Mouse (Mus musculus) T-helper 1 cell (primary cell): ENCODE measurements around the gene Pdzd7.

ENCODE experiments used
- in situ Hi-C: fragments of 300-600 bp; cut with MboI, MseI; formaldehyde crosslinking; loops from one replicate; pipeline ENCODE4 v1.15.1; 2025; ENCODE audit warnings: high pct_unique_total_duplicates

Gene Pdzd7

DNA sequence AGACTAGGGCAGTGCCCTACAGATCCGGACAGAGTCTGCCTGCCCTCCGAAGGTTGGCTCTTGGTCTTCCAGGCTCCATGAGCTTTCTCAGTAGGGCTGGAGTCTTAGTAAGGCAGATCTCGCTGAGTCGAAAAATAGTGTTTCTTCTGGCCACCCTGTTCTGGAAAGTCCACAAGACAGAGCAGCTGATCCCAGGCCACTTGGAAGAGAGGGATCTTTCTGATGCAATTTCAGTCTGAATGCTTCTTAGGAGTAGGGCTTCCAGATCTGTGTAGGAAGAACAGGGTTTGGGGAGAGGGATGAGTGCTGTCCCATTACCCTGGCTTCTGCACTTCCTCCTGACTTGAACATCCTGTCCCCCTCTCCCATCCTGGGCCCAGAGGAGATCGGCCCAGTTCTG lies at the start of gene Pdzd7:
Gene Pdzd7, minus strand, starts transcription at position 67 of the 400 bp plus-strand sequence.
- in situ Hi-C loops = loop anchor here (5.0 kb wide), 1 partner anchor 38 kb away; the partner anchor contains the start of genes Mrpl43 and Twnk

DNA sequence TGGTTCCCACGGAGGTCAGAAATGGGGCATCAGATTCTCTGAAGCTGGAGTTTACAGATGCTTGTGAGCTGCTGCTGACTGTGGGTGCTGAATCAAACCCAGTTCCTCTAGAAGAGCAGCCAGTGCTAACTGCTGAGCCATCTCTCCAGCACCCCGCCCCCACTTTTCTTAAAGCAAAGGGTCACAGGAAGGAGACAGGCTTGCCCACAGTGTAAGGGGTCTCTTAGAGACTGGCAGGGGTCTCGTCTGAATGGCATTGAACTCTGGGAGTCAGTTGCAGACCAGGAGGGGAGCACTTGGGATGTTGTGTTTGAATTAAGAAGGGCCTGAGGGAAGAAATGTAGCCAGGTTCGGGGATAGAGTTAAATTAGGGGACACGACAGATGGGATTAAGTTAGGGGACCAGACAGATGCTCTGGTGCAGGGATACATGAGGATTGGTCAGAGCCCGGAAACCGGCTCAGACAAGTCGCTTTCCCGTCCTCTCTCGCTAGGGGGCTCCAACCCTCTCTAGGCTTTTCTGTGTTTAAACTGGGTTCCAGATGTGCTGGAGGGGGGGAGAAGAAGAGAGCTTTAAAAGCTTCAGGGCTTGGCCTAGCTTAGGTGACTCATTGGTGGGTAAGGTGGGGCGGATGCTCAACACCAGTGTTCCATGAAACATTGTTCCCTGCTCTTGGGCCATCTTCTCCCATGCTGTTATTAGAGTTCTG lies 36.5 kb upstream of the Pdzd7 start:
- in situ Hi-C loops = no loop called here

DNA sequence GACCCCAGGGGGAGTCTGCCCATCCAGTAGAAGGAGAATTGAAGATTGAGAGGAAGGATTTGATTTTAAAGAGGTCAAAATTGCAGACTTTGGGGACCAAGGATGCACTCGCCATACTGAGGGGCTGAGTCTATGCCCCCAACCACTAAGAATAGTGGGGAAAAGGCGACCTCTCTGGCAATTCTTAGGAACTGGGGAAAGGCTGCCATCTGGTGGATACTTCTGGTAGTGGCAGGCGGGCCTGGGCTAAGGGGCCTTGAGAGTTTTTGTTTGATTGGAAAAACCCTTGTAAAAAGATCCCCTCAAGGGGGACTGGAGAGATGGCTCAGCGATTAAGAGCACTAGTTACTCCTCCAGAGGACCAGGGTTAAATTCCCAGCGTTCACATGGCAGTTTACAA lies 35.8 kb upstream of the Pdzd7 start:
- in situ Hi-C loops = no loop called here

DNA sequence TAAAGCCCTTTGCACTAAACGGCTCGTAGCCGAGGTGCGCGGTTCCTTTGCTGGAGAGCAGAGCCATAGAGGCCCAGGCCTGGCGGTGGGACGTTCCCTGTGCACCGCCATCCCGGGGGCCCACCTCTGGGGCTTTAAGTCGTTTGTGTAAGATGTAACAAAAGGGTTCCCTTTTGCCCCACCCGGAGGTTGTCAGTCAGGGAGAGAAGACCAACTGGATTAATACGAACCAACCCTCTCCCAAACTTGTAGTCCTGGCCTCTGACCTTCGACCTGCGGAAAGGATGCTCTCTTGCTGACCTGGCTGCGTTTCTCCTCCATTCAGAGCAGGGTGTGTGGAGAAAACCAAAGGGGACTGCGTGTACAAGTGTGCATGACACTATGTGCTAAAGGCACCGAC lies 35.2 kb upstream of the Pdzd7 start:
- in situ Hi-C loops = no loop called here

DNA sequence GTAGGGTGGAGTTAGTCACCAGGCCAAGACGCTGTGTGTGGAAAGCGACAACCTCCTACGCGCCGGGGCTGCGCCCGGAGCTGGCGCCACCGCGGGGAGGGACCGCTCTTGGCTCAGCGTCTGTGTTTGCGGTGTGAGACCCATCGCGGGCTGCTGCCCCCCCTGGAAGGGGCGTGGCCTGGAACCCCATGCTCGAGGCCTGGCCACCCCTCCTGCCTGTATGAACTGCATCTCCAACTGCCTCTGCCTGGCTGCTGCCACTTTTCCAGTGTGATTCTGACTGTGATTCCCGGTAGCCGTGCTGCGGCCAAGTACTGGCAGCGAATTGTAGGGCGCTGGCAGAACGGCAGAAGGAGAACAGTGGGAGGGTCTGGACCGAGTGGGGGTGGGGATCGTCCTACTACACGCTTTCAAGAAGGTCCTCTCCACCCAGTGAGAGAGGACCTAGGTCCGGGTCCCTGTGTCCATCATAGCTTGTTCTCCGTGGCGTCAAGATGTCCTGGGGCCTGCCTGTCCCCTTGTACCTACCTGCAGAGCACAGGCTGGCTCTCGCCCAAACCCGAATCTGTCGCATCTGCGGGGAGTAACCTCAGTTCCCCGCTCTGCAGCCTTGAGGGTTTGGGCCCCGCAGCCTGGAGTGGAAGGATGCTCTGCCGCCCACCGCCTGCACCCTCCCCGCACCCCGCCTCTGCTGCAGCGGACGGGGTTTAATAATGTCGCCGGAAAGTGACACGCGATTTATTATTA lies 34.4 kb upstream of the Pdzd7 start:
- in situ Hi-C loops = loop anchor here (10.0 kb wide), 1 partner anchor 1395 kb away; the partner anchor contains the start of gene Entpd7

DNA sequence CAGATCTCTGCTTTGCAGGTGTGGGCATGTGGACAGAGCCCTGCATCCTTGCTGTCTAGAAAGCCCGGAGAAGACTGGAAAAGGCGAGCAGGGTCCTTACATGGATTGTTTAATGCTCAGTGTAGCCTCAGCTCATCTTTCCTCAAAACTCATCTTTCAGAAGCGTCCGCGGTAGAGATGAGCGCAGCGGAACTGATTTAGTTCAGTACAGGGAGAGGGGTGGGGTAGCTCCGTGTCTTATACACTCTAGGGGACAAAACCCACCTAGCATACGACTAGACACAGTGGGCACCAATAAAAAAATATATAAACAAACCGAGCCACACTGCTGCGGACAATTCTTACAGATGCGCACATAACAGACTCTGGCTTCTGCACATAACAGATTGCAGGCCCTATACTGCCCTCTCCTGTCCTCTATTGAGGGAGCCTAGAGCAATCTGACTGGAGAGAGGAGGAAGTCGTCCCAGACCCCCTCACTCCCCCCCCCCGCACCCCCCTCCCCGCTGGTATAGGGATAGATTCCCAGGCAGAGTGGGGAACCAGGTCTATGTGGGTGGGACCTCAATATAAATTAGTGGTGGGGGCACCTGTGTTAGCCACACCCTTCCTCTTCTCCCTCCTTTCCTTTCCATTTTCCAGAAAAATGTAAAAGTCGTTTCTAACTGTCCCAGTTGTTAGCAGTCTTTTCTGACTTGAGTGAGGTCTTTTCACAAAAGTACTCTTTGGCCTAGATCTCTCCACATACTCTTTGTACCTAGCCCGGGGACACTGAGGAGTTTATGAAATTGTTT lies 33.7 kb upstream of the Pdzd7 start:
- in situ Hi-C loops = loop anchor here (10.0 kb wide), 1 partner anchor 1394 kb away; the partner anchor contains the start of gene Entpd7

DNA sequence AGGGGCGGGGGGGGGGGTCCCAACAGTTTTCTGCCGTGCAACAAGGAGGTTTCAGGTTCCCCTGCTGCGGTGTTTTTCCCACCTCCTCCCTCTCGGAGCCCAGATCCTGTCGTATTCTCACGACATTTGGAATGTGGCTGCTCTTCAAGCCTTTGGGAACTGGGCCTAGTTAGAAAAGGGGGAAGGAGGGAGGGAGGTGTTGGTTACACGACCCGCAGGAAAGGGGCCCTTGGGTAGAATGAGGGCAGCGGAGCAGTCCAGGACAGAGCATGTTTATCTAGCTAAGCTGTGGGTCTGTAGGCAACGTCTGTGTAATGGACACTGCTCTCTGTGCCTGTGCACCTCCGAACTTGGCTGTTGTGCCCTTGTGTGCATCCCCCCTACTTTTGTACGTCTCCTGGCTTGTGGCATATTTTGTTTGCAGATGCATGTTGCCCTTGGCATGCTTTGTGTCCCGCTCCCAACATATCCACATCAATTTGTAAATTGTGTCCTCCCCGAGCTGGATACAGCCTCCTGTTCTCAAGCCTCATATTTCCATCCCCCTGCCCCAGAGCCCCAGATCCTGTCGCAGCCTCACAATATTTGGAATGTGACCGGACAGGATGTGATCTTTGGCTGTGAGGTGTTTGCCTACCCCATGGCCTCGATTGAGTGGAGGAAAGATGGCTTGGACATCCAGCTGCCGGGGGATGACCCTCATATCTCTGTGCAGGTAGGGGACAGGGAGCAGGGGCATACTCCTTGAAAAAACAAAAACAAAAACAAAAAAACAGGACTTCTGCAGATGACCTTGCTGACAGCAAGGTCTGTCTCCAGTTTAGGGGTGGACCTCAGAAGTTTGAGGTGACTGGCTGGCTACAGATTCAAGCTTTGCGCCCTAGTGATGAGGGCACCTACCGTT lies 32.5 kb upstream of the Pdzd7 start:
- in situ Hi-C loops = loop anchor here (10.0 kb wide), 1 partner anchor 1393 kb away; the partner anchor contains the start of gene Entpd7

DNA sequence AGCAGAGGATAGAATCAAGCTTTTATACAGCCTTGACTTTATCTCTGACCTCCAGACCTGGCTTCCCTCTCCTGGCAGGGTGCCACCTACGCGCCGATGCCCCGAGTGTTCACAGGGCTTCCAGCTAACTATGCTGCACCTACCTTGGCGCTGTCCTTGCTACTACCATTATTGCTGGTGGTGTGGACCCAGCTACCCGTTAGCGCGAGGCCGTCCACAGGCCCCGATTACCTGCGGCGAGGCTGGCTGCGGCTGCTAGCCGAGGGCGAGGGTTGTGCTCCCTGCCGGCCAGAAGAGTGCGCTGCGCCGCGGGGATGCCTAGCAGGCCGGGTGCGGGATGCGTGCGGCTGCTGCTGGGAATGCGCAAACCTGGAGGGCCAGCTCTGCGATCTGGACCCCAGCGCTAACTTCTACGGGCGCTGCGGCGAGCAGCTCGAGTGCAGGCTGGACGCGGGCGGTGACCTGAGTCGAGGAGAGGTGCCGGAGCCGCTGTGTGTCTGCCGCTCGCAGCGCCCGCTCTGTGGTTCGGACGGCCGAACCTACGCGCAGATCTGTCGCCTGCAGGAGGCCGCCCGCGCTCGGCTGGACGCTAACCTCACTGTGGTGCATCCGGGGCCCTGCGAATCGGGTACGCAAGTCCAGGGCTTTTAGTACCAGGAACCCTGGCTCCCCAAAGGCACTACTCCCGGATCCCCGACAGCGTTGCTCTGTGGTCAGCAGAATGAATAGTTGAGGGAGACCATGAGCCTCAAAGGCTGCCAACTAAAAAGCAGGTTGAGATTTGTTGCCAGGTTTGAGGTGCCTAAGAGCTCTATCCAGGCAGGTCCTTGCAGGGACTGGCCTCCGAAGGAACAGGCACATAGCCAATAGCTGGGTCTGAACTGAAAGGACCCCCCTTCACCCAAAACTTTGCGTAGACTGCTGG lies 31.3 kb upstream of the Pdzd7 start:
- in situ Hi-C loops = loop anchor here (10.0 kb wide), 1 partner anchor 1392 kb away; the partner anchor contains the start of gene Entpd7

DNA sequence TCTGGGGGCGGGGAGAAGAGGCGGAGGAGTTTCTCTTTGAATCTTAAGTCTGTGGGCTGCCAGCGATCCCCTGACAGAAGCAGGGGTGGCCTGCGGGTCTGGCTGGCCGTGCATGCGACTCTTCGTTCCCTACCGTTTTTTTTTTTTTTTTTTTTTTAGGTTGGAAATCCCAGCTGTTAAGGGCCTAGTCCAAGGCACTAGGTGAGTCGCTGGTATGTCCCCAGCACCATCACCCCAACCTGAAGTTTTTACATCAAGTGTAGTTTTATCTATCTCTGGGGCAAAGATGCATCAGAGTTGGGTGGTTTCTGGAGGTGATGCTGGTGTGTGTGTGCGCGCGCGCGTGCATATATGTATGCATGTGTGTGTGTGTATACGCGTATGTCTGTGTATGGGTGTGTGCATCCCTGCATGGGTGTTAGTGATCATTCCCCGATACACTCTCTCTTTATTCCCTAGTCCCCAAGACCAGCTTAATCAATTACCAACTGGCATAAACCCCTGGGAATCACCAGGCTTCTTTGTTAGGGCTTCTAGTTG lies 30.6 kb upstream of the Pdzd7 start:
- in situ Hi-C loops = loop anchor here (10.0 kb wide), 1 partner anchor 1391 kb away; the partner anchor contains the start of gene Entpd7

DNA sequence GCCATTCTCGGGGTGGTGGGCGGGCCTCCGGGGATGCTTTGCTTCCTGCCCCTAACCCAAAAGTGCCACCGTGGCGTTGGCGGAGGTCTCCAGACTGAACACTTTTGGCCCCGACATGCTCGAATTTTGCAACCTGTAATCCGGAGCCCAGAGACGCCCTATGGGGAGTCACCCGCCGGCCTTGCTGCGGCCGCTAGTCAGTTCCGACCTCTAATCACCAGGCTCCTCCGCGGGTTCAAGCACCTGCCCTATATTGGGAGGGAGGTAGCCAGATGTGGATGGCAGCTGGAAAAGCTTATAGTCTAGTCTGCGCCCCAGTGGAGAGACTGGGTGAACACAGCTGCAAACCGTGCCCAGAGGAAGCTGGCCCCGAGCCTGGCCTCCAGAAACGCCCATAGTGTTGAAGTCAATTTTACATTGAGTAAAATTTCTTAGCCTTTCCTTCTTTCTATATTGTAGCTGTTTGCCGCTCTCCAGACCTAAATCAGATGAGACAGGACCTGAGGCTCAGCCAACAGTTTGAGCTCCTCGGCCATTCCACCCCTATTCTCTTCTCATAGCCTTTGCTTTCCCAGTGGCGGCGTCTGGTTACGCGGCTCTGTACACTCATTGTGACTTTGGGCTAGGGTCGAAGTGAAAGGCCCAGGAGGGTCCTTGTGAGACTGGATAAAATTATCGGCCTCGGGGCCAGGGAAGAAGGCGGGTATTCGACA lies 30.0 kb upstream of the Pdzd7 start:
- in situ Hi-C loops = loop anchor here (10.0 kb wide), 1 partner anchor 1391 kb away; the partner anchor contains the start of gene Entpd7

DNA sequence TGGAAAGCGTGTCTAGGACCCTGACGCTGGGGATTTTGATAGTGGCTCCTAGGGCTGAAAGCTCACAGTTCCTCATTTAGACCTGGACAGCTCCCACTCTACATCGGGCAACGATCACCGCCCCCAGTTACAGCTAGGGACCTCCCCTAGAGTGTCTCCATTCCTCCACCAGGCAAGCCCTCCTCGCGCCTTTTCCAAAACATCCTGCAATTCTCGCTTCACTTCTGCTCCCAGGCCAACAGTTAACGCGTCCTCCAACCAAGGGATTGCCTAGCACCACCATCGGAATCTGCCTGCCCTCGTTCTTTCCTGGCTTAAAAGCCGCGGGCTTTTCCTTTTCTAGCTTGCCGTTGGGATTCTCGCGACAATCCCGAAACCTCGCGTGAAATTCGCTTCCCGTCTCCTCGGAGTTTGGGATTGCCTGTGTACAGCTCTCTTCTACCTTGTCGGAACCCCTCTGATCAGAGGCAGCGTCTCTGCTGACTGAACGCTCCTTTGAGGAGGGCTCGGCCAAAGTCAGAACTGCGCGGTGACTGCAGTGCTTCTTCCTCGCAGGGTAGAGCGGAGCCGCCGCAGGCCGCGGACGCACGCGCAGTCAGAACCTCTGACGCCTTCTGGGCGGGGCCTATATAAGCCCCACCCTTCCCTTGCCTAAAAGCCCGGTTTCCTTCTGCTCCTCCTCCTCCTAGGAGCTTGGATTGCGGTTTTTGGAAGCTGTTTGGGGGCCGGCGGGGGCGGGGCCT lies 29.2 kb upstream of the Pdzd7 start, which contains the start of gene Kazald1:
Gene Kazald1, plus strand, starts transcription at position 662 of the 743 bp plus-strand sequence.
- in situ Hi-C loops = loop anchor here (10.0 kb wide), 1 partner anchor 1390 kb away; the partner anchor contains the start of gene Entpd7

DNA sequence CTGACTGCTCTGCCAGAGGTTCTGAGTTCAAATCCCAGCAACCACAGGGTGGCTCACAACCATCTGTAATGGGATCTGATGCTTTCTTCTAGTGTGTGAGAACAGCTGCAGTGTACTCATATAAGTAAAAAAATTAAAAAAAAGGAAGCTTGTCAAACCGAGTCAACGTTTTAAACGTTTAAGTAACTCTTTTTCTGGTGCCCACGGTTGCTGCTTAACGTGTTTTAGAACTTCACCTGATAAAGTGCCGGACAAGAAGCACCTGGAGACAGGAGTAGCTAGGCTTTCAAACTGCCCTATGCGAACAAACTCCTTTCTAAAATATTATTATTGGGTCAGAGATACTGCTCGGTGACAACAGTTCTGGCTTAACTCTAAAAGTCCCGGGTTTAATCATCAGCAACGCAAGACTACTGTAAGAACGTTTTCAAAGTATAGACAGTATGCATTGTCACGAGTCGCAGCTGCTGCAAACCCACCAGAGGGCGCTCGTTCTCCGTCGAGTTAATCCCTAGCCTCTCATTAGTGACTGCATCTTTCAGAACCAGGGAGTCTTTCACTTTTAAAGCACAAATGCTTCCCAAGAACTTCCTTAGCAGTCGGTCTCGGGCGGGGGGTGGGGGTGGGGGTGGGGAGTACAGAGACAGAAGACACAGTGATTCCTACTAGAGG lies 28.5 kb upstream of the Pdzd7 start:
- in situ Hi-C loops = loop anchor here (10.0 kb wide), 1 partner anchor 1389 kb away; the partner anchor contains the start of gene Entpd7

DNA sequence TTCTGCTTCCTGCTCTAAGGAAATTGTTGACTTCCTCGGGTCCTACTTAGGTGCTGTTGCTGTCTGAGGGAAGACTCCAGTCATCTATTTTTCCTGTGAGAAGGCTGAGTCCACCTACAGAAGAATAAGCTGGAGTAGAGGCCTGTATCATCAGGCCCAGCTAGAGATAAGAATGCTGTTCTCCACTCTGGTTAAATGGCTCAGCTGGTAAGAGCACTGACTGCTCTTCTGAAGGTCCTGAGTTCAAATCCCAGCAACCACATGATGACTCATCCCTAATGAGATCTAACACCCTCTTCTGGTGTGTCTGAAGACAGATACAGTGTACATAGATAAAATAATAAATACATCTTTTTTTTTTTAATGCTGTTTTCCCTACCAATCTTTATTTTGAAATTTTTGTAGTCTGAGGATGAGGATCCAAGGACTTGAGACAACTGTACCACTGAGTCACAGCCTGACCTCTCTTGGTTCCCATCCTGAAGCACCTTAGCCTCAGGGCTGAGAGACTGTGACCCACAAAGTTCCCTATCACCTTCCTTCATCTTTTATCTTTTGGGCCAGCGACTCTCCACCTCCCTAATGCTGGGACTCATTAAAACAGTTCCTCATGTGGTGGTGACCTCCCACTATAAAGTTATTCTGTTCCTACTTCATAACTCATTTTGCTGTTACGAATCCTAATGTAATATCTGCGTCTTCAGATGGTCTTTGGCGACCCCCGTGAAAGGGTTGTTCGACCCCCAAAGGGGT lies 22.4 kb upstream of the Pdzd7 start:
- in situ Hi-C loops = no loop called here

DNA sequence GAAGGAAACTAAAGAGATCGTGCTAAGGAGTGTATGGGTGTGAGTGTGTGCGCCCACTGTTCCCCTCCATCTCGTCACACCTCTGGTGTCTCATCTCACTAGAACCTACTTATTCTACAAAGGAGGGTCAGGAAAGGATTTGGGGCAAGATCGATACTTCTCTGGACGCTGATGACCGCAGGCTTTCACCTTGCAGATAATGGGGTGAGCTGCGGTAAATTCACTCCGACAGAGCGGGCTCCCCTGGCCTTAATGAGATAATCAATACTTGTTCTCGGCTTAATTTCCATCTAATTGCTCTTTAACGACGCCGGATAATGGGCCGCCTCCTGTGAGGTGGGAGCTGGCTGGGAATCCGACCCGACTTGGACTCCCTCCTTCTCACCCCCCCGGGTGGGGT lies 21.7 kb upstream of the Pdzd7 start:
- in situ Hi-C loops = no loop called here

DNA sequence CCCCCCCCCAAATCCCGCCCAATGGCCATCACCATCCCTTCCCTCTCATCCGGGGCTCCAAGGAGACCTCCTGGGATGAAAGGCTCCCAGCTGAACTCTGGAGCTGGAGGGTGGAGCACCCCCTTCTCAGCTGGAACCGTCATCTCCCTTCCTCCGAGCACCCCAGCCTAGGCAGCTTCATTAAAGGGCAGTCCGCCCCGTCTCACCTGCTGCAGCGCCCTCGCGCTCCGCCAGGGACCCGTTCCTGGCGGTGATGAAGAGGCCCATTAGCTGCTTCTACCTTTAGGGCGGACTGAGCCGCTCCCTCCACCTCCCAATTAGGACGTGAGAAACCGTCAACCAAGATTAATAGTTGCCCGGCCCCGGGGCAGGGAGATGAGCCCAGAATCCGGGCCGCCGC lies 19.7 kb upstream of the Pdzd7 start:
- in situ Hi-C loops = no loop called here

DNA sequence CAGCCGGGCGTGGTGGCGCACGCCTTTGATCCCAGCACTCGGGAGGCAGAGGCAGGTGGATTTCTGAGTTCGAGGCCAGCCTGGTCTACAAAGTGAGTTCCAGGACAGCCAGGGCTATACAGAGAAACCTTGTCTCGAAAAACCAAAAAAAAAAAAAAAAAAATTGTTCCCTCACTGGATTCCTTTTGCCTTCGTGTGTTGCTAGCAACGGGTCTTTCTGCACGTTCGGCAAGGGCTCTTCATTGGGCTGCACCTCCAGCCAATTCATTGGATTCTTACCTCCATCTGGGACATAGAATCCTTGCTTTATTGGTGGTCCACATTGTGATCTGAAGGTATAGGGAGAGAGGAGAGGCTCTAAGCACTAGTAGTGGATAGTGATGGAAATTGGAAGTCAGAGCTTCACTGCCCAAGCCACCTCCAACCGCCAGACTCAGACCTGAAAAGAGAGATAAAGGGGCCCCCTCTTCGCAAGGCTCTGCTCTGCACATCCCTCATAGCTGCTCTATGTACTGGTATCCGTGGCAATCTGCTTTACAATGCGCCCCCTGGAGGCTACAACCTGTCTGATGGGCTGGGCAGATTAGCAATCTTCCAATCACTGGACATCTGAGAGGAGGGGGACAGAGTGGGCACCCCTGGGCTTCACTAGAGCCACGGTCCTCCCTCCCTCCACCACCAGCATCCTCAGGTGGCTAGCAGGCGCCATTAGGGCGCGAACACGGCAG lies 18.2 kb upstream of the Pdzd7 start:
- in situ Hi-C loops = no loop called here
